Mouse (Mus musculus) fat pad, adult 2 months (tissue): ENCODE data around the gene Tulp1.
"Not testable (repeated sequence)": the region's sequence is repeated elsewhere in the genome, so short reads cannot be mapped to it uniquely, and the experiment has no call there.

Experiments
- DNase-seq: peaks from one replicate; pipeline ENCODE4 v3.0.0-alpha.2; 2011; ENCODE audit warnings: low read depth, low spot score; ENCODE audit errors: extremely low read depth

The Tulp1 gene

DNA sequence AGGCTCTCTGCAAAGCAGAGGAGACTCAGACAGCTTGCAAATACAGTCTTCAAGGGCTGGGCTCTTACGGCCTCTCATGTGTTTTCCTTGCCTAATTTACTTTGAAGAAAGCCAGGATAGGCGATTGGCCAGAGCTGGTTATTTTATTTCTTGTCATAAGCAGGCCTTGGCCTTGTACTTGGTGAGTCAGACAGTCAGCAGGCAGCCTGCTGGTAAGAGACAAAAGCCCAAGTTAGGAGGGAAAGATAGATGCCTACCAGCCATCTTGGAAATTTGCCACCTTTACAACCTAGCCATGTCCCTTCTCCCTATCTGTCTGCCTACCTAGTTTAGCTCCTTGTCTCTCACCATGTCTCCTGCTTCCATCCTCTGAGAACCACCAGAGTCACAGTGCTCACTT, 6.3 kb upstream of the Tulp1 start:
- DNase-seq = no peak

GRCm38 (mm10) chr17:28369056-28369455, 4.0 kb upstream of the Tulp1 start:
- DNase-seq = no peak

GRCm38 (mm10) chr17:28368449-28368848, 3.4 kb upstream of the Tulp1 start:
- no peak for DNase-seq

GRCm38 (mm10) chr17:28363507-28363906, 1.5 kb downstream of the Tulp1 start:
- no peak for DNase-seq

GRCm38 (mm10) chr17:28362653-28363292, 2.2 kb downstream of the Tulp1 start:
- no peak for DNase-seq

- no peak for DNase-seq
Observed at GRCm38 (mm10) chr17:28361921-28362652, 2.9 kb downstream of the Tulp1 start.

- DNase-seq = no peak
Observed at GRCm38 (mm10) chr17:28360531-28361277, 4.3 kb downstream of the Tulp1 start.

DNA sequence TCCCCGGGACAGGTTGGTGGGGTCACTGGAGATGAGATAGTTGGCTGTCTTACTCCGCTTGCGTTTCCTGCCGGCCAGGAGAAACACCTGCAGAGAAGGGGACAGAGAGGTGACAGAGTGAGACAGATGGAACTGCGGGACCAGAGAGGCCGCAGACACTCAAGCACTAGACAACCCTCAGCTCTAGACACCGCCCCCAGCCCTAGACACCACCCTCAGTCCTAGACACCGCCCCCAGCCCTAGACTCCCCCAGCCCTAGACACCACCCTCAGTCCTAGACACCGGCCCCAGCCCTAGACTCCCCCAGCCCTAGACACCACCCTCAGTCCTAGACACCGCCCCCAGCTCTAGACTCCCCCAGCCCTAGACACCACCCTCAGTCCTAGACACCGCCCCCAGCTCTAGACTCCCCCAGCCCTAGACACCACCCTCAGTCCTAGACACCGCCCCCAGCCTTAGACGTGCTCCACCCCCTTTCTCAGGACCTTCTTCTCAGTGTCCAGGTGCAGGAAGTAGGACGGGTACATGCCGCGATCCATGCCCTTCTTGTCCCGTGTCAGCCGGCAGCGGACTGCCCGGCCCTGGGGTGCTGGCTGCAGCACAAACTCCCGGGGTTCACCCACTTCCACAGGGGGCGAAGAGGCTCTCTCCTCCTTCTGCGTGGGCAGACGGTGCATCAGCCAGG, 6.3 kb downstream of the Tulp1 start:
- DNase-seq = not testable (repeated sequence)

DNA sequence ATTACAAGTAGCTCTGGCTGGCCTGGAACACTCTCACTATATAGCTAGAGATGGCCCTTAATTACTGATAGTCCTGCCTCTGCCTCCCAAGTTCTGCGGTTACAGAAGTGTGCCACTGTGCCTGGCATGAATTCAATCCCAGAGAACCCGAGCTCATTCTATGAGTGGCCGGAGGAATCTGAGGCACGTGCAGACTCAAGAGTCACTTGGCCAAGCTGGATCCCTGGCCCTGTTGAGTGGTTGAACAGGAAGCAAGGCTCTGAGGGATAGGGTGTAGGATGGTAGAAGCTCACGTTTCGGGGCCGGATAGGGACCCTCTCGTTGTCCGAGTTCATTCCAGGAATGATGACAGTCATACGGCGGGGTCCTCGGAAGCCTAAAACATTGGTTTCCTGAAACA, 9.2 kb downstream of the Tulp1 start:
- no peak for DNase-seq

DNA sequence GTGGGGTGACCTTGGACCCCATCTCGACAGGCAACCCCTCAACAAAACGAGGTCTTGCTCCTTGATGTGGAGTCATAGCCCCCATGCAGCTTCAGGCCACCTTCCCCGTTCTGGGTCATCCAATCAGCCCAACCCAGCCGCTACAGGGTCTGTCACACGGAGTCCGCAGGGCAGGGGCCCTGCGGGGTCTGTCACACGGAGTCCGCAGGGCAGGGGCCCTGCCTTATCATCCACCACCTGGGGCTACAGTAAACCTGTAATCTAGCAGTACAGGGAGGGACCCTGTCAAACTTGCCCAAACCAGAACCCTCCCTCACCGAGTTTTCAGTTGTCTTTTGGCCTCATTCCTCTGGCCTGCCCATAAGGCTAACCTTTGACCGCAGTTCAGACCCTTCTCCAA, 13.0 kb downstream of the Tulp1 start:
- DNase-seq = no peak

GRCm38 (mm10) chr17:28351353-28351890, 13.6 kb downstream of the Tulp1 start:
- DNase-seq = no peak

DNA sequence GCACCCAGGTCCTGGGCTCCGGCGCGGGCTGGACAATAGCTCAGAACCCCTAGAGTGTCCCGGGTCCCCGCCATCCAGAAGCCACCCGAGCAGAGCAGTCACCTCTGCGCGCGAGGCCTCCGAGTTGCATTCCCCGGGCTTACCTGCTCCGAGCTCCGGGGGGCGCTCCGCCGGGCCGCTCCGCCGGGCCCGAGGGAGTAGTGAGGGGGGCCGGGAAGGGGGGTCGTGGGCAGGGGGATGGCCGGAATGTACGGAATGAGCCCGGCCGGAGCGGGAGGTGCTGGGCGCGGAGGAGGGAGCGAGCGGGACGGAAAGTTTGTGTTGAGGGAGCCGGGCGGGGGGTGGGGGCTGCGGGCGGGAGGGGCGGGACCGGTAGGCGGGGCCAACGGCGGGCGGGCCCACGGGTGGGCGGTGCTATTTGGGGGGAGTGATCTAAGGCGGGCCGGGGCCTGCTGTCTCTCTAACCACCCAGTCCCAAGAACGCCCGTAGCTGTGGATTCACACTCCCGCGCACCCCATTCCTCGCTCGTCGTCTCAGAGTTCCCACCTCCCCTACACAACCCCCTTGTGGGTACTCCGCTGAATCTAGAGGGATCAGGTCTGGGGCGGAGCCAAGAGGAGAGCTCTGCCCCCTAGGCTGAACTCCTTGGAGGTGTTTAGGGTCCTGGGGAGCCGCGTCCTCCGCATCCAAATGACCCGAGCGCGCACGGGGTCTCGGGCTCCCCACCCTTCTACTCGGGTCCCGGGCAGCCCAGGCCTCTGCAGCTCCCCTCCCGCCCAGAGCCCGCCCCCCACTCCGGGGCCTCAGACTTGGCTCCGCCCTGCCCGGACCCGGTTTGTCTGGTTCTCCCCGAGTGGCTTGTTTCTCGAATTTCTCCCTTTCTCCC, 14.3 kb downstream of the Tulp1 start, which contains the start of gene Tead3:
Gene Tead3, minus strand, starts transcription at position 352 of the 887 bp plus-strand sequence.
- no peak for DNase-seq

DNA sequence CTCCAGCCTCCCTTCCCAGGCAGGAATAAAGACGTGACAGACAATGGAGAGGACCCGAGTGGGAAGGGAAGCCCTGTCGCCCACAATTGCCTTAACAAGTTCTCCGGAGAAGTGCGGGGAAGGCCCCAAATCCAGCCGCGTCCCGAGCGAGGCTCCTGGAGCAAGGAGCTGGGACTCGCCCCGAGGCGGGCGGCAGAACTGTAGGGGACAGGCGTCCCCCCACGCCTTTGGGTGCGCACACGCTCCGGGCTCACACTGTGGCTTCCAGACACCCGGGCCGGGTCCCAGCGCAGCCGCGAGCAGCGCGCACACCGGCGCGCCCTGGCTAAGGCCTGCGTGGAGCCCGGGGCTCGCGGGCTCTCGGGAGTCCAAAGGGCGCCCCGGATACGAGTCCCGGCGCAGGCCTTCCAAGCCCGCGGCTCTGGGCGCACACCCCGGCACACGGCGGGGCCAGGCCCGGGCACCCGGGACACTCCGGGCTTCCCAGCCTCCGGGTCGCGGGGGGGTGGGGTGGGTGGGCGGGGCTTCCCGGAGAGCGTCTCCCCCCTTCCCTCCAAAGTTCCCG, 15.0 kb downstream of the Tulp1 start:
- no peak for DNase-seq

DNA sequence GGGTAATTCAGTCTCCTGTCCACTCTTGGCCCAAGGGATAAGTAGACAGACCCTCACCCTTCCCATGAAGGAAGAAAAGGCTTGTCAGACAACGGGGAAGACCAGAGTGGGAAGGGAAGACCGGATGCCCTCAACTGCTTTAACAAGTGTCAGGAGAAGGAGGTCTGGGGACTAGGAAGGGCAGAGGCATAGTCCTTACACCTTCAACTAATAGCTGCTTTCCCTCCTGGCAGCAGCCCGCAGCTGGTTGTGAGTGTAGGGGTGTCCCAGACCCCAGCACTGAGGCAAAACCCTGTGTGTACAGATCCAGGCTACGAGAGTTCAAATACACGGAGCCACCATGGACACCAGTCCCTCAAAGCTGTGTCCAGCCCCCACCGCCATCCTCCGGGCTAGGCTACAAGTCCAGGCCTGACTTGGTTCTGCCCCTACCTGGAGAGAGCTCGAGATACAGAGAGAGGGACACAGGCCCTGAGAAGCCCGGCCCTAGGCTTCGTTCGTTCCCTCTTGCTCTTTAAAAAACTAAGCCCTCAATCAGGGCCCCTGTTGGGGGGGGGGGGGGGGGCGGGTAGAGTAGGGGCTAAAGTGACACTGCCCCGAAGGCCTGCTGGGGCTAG, 15.7 kb downstream of the Tulp1 start:
- no peak for DNase-seq

- no peak for DNase-seq
Observed at GRCm38 (mm10) chr17:28348211-28348610, 16.8 kb downstream of the Tulp1 start.

DNA sequence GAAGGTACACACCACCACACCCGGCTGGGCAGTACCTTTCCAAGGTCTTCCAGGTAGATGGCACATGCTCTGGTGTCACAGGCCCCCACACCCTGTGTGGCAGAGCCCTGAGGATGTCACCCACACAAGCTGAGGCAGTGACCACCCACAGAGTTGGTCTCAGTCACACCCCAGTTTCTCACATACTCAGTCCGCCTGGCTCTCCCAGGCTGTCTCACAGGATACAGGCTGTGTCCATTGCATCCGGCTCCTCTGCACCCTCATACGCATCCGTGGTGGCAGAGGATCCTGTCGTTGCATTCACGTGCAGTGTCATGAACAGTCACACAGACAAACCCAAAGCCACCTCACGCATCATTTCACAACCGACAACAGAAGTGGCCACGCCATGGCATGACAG, 17.7 kb downstream of the Tulp1 start:
- no peak for DNase-seq

GRCm38 (mm10) chr17:28345882-28346281, 19.1 kb downstream of the Tulp1 start:
- no peak for DNase-seq

DNA sequence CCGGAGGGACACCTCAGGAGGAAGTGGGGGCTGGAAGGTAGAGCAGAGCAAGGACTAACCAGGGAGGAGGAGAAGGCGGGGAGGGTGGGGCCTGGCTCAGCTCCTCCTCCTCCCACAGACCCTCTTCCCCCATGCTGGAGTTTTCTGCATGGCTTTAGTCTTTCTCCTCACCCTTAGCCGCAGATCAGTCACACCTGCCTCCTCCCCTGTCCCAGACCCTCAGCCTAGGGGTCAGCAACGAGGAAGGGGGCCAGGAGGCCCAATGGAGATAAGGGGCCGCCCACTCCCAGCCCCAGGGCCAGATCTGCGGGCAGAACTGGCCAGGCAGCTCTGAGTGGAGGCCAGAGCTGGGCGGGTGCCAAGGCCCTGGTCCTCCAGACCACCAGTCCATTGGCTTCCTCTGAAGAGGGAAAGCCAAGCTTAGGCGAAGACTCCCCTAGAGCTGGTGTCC, 19.7 kb downstream of the Tulp1 start:
- DNase-seq = no peak

- no peak for DNase-seq
Observed at GRCm38 (mm10) chr17:28344670-28345069, 20.4 kb downstream of the Tulp1 start.
